Mouse (Mus musculus) left cerebral cortex, adult 8-10 months (tissue): Measurements from ENCODE around the gene Npcd. TPM values are rescaled to one million over a fixed set of nuclear protein-coding genes. Genes with fewer than 3 reads are reported as not detected.

Experiments used
- DNase-seq, 2 experiments: peaks; one replicate each; pipeline ENCODE4 v3.0.0; 2022; ENCODE audit warnings: low spot score in 2 of 2
- total RNA-seq, 4 experiments: library from RNA; stranded (reverse); gene quantifications; 2 replicates each; pipeline ENCODE4 v1.2.4; 2022

Gene Npcd
- total RNA-seq, 4 experiments from 2014 or later, result 14.8 to 25.9 (median 19.3) TPM

DNA sequence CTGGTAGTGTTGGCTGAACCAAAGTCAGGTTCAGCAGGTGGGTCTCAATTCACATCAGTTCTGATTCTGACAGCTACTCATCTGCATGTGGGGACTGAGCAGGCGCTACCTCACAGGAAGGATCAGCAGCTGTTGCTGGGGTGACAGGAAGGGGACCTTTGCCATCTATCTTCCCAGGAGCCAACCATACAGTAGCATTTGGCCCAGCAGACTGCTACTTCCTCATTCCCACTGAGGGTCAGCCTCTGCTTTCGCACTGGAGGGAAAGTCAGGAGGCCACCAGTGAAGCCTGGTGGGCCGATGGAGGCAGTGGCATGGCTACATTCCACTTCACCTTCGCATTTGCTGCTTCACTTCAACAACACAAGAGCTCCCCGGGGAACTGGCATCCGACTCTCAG is 65.7 kb downstream of the Npcd start:
- DNase-seq, result no peak

DNA sequence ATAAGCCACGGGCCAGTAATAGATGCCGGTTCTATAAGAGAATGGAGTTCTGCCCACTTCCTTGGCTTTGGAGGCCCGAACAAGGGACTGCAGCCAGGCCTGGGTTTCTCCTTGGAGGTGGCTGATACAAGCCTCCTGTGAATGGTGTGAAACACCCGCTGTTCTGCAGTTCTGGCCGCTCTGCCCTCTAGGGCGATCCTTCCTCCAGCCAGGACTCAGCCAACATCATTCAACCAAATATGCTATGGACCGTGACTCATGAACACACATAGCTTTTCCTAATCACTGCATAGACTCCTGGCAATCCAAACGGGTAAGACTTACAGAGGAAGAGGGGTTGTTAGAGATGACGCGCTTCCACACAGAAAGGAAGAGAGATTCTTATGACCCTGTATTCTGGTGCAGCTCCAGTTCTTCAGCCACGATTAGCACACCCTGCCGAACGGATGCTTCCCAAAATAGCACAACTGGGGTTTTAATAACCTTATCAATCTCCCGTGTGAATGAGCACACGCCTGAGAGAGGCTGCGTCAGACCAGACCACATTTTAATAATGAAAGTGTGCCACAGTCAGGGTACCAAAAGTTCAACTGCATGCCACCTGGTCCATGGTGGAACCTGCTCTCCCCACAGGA is 66.6 kb downstream of the Npcd start:
- DNase-seq, result no peak

DNA sequence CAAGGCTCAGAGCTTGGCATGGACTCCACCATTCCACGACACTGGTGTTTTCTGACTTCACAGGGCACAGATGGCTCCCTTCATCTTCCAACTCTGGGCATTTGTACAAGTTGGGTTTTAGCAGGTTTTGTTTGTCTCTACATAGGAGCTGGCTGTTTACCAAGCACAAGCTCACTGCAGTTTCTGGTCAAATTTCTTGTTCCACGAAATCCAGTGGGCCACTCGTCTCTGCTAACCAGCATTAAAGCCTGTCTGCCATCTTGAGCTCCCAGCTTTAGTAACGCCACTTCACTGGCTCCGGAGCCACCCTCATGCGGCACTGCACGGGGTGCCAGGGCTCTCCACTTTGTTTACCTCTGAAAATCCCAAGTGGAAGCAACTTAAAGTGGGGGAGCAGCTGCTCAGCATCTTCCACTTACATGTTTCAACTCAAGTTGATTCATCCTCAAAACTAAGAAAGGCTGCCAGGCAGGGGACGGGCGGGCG is 67.4 kb downstream of the Npcd start:
- peak in 1 of 2 experiments; percentile 72 for DNase-seq

DNA sequence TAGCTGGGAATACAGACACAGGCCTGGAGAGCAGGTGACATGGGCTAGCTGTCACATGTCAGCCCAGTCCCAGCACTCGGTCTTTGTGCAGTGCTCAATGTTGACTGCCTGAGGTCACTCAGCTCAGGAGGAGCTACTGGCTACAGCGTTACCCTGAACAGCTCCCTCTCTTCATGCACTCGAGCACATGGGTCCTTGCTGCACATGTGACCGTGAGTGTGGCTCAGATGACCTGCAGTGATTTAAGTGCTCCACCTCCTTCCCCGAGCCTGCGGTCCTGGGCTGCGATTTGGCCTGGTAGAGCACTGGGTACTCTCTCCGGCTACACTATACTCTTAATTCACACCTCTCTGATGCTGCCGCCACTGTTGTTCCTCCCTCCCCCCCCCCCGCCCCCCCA is 67.9 kb downstream of the Npcd start:
- no peak for DNase-seq

DNA sequence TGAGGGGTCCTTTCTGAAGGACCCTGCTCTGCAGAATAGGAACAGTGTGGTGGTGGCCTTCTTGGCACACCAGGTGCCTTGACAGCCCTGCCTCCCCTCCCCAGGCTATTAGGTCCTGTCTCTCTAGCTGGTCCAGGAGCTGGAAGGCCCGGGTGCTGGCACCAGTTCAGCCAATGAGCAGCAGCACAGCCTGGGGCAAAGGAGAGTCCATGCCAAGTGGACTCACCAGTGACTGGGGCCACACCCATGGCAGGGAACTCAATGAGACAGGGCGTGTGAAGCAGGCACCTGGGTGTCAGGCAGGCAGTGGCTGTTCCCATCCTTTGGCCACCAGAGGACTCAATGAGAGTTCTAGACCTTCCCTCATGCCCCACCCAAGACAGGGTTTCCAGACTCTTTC is 68.7 kb downstream of the Npcd start:
- no peak for DNase-seq

DNA sequence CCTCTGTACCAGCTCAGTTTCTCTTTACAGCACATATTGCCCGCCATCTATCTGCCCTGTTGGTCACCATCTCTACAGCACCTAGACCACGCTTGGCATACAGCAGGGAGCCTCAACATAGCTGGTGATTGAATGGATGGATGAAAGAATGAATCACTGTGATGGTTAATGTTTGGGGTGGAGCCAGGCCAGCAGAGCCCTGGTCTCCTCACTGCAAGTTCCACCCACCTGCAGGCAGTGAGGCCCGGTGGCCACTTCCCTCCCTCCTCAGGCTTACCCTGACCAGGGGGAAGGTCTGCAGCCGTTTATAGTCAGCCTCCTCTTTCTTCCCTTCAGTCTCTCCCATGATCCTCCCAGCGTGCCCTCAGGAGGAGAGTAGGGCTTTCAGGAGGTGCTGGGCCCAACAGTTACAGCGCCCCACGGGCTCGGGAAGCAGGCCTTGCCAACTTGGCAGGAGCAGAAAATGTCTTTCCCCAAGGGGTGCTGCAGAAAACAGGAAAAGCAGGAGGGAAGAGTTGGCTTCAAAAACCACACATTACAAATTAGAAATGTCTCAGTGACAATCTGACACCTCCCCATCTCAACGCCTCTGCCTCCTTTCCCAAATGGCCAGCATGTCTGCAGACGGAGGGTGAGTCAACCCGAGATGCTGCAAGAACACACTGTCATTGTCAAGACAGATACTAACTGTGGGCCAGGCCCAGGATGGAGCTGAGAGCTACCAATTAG is 69.3 kb downstream of the Npcd start:
- DNase-seq, result peak in 1 of 2 experiments; percentile 88

DNA sequence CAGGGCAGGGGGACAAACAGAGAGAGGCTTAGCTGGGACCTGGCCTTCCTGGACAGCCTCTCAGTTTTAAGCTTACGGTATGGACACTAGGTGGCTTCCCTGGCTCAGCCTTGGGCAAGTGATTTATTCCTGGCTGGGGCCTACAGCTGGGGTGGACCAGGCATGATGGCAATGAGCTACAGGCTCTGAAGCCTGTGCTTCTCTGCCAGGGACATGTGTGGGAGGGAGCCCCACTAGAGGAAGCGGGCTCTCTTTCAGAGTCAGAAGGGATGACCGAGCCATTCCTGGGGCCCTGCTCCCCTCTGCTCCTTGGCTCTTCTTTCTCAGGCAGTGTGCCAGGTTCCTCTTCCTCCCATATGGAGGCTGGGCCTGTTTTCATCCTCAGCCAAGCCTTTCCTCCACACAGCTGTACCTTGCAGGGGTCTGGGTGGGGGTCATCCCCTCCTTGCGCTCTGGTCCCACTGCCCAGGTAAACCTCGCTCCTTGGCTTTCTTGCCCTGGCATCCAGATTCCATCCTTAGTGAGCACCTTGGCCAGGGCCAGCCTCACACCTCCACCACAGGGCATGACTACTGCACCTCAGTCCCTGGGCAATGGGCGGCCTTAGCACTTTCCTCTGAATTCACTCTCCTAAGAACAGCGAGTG is 70.3 kb downstream of the Npcd start:
- no peak for DNase-seq

DNA sequence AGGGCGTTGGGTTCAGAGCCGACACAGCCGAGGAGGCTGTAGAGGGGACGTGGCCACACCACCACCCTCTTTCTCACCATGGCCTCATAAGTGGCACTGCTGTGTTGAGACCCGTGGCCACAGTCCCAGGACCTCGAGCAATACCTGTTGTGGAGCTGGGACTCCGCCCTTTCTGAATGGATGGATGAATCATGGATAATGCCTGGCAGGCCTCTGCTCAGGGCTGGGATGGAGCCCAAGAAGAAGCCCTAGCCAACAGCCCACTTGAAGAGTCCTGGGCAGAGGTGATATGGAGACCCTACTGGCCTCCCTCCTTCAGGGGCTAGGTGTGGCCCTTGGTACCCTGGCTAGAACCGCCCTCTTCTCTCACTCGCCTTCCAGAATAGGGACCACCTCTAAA is 71.0 kb downstream of the Npcd start:
- no peak for DNase-seq

DNA sequence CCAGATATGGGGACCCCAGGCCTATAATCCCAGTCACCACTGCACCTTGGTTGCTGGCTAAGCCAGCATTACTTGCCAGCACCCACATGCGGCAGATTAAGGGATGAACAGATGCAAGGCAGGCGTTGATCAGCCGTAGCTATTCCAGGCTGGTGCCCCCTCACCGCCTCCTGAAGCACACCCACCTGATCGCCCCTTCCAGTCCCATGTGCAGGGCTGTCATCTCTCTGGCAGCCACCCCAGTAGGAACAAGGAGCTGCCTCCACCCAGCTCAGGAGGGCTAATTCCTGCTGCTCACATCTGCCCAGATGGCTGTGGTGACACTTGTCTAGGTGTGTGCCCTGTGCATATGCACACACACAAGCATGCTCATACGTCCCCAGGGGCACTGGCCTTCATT is 73.1 kb downstream of the Npcd start:
- peak in 1 of 2 experiments; percentile 60 for DNase-seq

DNA sequence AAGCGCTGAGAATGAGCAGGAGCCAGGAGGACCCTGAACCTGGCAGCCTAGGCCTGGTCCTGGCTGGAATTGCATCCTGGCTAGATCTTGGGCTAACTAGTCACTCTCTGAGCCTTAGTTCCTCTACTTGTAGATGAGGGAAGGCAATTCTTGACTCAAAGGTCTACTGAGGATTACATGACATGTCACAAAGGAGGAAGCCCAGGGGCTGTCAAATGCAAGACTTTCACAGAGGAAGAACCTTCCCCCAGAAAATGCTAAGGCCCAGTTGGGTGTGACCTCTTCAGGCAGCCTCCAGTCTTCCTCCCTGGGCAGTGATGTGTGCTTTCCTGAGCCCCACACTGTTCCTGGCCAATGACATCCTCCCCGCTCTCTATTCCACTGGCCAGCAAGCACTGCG is 76.9 kb downstream of the Npcd start:
- no peak for DNase-seq

DNA sequence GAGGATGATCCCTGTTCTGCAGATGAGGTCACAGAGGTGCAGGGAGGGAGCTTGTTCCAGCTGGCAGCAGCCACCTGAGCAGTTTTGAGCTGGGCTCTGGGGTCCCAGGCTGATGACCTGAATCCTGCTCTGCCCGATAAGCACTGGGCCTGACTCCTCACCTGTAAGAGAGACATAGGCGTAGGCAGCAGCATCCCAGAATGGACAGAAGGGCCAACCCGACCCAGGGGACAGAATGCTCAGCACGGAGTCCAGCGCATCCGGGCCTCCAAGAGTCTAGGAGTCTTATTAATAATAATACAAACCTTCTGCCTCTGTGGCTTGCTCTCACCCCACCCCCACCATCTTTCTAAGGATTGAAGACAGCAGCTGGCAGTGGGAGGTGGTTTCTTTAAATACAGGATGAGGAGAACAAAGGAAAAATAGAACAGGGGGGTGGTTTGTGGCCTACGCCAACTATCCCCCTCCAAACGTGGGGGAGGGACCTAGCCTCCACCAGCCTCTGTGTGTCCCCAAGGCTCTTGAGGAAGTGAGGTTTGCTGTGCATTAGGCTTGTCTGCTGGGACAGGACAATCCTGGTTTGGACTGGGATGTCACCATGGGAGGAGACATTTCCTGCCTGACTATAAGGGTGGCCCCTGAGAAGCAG is 77.9 kb downstream of the Npcd start:
- DNase-seq, result peak in 1 of 2 experiments; percentile 78

DNA sequence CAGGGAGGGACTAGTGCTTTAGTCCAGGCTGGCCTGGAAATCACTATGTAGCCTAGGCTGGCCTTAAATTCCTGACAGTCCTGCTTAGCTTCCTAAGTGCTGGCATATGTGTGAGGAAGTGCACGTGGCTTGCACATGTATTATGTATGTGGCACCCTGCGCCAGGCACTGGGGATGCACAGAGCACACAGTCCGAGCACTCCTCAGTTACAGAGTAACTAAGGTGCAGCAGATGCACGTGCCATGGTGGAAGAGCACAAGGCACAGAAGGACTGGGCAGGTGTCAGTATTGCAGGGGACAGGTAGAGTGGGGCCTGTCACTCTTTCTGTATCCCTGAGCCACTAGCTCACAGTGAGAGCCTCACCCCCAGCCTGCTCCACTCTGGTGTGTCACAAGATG is 78.9 kb downstream of the Npcd start:
- DNase-seq, result no peak

DNA sequence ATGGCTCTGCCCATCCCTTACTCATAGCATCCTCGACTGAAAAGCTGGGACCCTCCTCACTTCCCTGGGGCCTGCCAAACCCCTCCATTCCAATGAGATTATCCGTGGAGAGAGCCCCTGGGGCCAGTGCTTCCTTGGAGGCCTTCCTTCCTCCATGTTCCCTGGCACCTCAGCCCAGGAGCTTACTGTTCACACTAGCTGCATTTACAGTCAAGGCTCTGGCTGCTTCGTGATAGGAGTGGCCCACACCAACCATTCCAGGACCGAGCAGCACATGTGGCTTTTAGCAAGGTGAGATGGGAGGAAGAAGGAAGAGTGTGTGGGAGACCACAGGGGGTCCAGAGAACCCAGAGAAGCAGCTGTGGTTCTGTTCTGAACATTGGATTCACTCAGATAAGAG is 80.2 kb downstream of the Npcd start:
- DNase-seq, result no peak

DNA sequence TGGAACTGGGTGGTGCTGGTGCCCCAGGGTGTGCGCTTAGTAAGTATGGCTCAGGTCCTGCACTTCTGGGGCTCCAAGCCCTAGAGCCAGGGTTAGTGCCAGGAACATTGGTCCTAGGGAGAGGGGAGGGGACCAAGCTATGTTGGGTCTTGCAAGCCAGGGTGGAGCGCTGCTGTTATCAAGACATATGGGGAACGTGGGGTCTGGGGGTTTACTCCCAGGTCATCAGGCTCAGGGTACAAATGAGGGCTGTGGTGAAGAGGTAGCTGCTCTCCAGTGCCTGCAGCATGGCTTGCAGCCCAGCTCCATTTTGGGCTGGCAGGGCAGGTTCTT is 80.7 kb downstream of the Npcd start:
- no peak for DNase-seq

DNA sequence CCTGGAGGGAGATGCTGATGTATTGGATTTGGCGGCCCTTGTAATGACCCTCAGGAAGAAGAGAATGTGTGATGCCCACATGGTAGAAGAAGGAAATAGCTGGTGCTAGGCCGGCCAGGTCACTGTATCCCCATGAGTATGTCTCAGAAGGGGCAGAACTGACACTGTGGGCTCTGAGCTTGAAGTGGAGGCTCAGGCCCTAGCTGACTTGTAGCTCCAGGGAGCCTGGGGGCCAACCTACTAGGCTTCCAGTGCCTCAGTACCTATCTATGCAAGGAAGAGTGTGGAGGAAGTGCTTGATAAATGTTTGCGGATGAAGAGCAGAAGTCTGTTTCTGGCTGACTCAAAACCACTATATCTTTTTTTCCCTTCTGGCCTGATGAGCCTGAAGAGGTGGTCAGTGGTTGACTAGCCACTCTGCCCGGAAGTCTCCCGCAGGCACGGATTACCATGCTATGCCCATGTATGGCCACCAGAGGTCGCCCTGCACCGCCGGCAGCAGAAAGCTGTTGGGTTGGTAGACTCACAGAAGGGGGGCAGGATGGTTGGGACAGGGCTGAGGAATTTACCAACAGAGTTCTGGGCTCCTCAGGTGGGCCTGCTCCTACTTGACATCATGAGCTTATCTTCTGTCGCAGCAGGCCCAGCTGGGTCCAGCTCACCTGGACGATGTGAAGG is 81.2 kb downstream of the Npcd start:
- peak in 1 of 2 experiments; percentile 74 for DNase-seq

DNA sequence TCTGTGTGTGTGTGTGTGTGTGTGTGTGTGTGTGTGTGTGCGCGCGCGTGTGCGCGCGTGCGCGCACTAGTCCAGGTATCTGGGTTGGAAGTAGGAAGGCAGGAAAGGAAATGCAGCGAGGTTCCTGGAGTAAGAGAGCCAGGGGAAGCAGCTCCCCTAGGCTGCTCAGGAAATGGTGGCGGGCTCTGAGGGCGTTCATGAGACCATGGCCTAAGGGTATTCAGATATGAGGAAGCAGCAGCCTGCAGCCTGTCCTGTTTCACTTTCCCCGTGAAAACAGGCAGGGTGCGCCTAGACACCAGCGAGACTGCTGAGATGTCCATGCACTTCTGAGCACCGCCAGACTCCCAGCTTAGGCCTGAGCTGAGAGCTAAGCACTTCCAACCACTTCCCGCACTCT is 82.3 kb downstream of the Npcd start:
- no peak for DNase-seq

DNA sequence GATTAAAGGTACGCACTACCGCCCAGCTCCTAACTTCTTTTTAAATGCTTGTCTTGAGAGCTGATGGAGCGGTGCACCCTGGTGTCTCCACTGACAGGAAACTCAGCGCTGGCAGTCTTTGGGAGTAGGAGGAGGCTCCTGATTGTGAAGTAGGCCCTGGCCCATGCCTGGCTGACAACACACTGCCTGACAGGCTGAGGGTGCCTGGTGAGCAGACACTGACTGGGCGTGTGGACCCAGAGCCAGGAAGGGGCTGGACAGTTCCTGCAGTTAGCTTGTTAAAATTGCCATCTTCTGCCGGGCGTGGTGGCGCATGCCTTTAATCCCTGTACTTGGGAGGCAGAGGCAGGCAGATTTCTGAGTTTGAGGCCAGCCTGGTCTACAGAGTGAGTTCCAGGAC is 83.8 kb downstream of the Npcd start:
- no peak for DNase-seq

DNA sequence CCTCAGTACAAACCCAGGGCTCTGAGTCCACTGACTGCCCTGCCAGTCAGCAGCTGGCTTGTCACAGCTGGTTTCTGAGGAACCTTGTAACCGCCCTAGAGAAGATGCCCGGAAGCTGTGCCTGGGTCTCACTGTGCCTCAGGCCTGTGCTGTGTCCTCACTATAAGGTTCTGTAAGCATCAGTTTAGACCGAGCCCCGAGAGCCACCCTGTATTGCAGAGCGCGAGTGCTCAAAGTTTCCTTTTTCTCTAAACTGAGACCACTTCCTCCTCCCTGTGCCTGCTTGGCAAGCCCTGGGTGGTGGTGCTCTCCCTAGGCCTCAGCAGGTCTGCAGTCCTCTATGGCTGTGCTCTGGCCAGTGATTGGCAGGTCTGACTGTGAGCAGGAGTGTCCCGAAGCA is 84.9 kb downstream of the Npcd start:
- no peak for DNase-seq

DNA sequence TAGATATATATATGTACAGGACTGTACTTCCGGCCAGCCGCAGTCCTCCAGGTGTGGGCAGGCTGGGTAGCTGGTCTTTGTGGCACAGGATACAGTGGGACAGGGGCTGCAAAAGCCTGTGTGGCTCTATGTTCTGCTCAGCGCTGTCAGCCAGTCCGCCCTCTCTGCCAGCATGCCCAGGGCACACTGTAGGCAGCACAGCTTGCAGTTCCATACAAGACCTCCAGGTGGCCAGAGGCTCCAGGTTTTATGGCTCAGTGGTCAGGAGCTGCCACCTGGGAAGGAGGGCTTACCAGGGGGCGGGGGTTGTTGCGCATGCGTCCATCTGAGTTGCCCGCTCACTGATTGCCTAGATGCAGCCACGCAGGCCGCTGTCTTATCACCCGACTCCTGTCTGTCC is 86.0 kb downstream of the Npcd start:
- DNase-seq, result no peak

DNA sequence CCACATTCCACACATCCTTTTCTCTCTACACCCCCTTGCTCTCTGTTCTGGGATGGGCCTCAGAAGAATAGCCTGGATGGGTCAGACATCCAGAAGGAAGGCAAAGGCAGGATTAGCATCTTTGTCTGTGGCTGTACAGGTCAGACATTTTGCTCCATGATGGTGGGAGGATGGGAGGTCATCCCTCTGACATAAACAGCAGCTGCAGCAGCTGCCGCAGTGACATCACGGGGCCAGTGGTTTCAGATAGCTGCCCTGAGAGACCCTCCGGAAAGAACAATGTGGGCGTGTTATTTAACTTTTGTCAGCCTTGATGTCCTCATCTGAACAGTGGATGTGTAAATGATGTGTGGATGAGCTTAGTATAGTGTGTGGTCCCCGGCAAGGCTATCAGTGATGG is 88.2 kb downstream of the Npcd start:
- no peak for DNase-seq

DNA sequence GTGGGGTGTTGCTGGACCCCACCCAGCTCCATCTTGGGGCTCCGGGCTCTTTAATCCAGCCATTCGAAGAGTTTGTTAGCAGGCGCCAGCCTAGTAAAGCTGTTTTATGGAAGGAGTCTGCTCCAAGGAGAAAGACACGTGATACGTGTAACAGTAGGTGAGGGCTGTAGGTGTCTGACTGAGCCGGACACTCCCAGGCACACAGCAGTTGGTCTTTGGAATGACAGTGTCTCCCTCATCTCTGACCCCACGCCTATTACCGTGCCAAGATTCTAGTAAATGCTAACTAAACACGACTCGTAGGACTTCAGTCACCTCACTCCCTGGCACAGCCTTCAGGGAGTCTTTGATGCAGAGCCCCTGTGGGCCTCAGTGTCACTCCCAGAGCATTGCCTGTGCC is 88.7 kb downstream of the Npcd start:
- no peak for DNase-seq

DNA sequence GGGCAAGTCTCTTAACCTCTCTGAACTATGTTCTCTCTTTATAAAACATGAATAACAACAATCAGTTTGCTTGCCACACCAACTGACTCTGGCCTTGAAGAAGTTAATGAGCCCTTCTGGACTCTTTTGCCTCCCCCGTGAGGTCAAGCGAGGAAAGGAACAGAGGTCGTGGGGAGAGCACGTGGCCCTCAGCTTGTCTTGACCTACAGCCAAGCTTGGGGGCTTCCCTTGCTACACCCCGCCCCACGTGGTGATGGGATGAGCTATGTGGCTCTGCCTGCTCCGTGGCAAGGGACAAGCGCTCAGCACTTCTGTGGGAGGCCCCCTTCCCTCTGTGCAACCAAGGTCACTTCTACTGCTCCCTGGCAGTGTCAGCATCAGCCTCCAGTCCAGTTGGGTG is 89.3 kb downstream of the Npcd start:
- no peak for DNase-seq
